In genomic region chr13:11865261-11865660, GRCm38 (mm10) we compare ENCODE assay signal across 33 mouse cellular contexts.
A peak's percentile ranks its signal among the peaks of the same experiment; 100 is the strongest.
DNase-seq lines count a peak whose midpoint lies in the region; ATAC-seq and TF ChIP-seq lines count a peak whose summit lies in the region.
"Had no signal": no experiment of that assay in that cellular context is flagged by ENCODE, and none has a peak within 500 bp of the region (broad histone marks: within the 10 kb centered on the region; RNA-seq: fewer than 3 reads in every experiment).

No protein-coding gene starts in this region.

- WGBS in liver, embryonic 16.5 days (ENCODE audit: insufficient replicate concordance): 54% methylated on average over 3 of the region's 3 CpGs
- WGBS in liver, embryonic 11.5 days: 66% methylated on average over 3 of the region's 3 CpGs
- WGBS in olfactory bulb, adult 2 months: 54% methylated on average over 3 of the region's 3 CpGs
- 81% methylated on average over 3 of the region's 3 CpGs for WGBS in forebrain, embryonic 14.5 days

- H3K9me3 ChIP-seq in liver, embryonic 16.5 days (replicated peaks; ENCODE audit: control insufficient read depth, low read length): no peaks in the 10 kb centered on the region
- H3K9me3 ChIP-seq in liver, embryonic 11.5 days (ENCODE audit: control insufficient read depth, low read length): no peaks in the 10 kb centered on the region
- H3K9me3 ChIP-seq in forebrain, embryonic 14.5 days (replicated peaks; ENCODE audit: control insufficient read depth, low read length): no peaks in the 10 kb centered on the region
- H3K9me3 ChIP-seq: embryonic facial prominence, embryonic 12.5 days; forebrain, embryonic 15.5 days; G1E; heart, embryonic 10.5 days; heart, embryonic 15.5 days; hindbrain, embryonic 13.5 days; limb, embryonic 13.5 days had no signal

- H3K27ac ChIP-seq in liver, embryonic 16.5 days (ENCODE audit: low read length): no peak overlapping the region
- no peak overlapping the region for H3K27ac ChIP-seq in liver, embryonic 11.5 days (ENCODE audit: low read depth, low read length)
- peak overlapping the region; percentile 32; the same call in 1 of the 2 replicates for H3K27ac ChIP-seq in olfactory bulb, adult 2 months (ENCODE audit: insufficient read depth, low read depth, low read length)
- no peak overlapping the region for H3K27ac ChIP-seq in forebrain, embryonic 14.5 days (ENCODE audit: low read depth, low read length)
- H3K27ac ChIP-seq: embryonic facial prominence, embryonic 12.5 days; forebrain, embryonic 15.5 days; heart, embryonic 10.5 days; heart, embryonic 15.5 days; hindbrain, embryonic 13.5 days; limb, embryonic 13.5 days; liver, embryonic 14.5 days had no signal

- H3K4me1 ChIP-seq in liver, embryonic 16.5 days (ENCODE audit: control insufficient read depth, low read depth, low read length): no peaks in the 10 kb centered on the region
- H3K4me1 ChIP-seq in liver, embryonic 11.5 days (replicated peaks; ENCODE audit: control insufficient read depth, insufficient read depth, low read length): no peaks in the 10 kb centered on the region
- peaks cover 8% of the 10 kb centered on the region for H3K4me1 ChIP-seq in olfactory bulb, adult 2 months (ENCODE audit: control insufficient read depth, insufficient read depth, low read length)
- H3K4me1 ChIP-seq in forebrain, embryonic 14.5 days (ENCODE audit: control insufficient read depth, insufficient read depth, low read length): no peaks in the 10 kb centered on the region
- H3K4me1 ChIP-seq: embryonic facial prominence, embryonic 12.5 days; forebrain, embryonic 15.5 days; heart, embryonic 10.5 days; hindbrain, embryonic 13.5 days; limb, embryonic 13.5 days had no signal

- TF ChIP-seq CTCF in olfactory bulb, adult 2 months (IDR thresholded peaks at IDR 0.05; ENCODE audit: insufficient read depth, low read depth, low read length): no peak

- no peak overlapping the region for H3K4me2 ChIP-seq in liver, embryonic 16.5 days (ENCODE audit: low read depth, low read length)
- no peak overlapping the region for H3K4me2 ChIP-seq in liver, embryonic 11.5 days
- H3K4me2 ChIP-seq in forebrain, embryonic 14.5 days (ENCODE audit: low read length): no peak overlapping the region
- H3K4me2 ChIP-seq: embryonic facial prominence, embryonic 12.5 days; forebrain, embryonic 15.5 days; heart, embryonic 15.5 days; hindbrain, embryonic 13.5 days; limb, embryonic 13.5 days; lung, embryonic 14.5 days had no signal

- no peaks in the 10 kb centered on the region for H3K36me3 ChIP-seq in liver, embryonic 16.5 days (ENCODE audit: control insufficient read depth, insufficient read depth)
- H3K36me3 ChIP-seq in liver, embryonic 11.5 days (ENCODE audit: control insufficient read depth, insufficient read depth, low read length): no peaks in the 10 kb centered on the region
- H3K36me3 ChIP-seq in forebrain, embryonic 14.5 days (ENCODE audit: control insufficient read depth, insufficient read depth, low read length): no peaks in the 10 kb centered on the region
- H3K36me3 ChIP-seq: embryonic facial prominence, embryonic 12.5 days; forebrain, embryonic 15.5 days; G1E; hindbrain, embryonic 13.5 days; limb, embryonic 13.5 days had no signal

- no peak overlapping the region for H3K4me3 ChIP-seq in liver, embryonic 16.5 days (ENCODE audit: low read depth, low read length)
- no peak overlapping the region for H3K4me3 ChIP-seq in liver, embryonic 11.5 days (ENCODE audit: low read depth, low read length)
- no peak overlapping the region for H3K4me3 ChIP-seq in olfactory bulb, adult 2 months (ENCODE audit: insufficient read depth, low read depth, low read length)
- no peak overlapping the region for H3K4me3 ChIP-seq in forebrain, embryonic 14.5 days (ENCODE audit: low read depth, low read length)
- H3K4me3 ChIP-seq: embryonic facial prominence, embryonic 12.5 days; forebrain, embryonic 15.5 days; heart, embryonic 10.5 days; heart, embryonic 15.5 days; hindbrain, embryonic 13.5 days; limb, embryonic 13.5 days had no signal

- H3K9ac ChIP-seq in liver, embryonic 16.5 days (ENCODE audit: low read depth, low read length): no peak overlapping the region
- H3K9ac ChIP-seq in liver, embryonic 11.5 days (ENCODE audit: low read depth, low read length): no peak overlapping the region
- no peak overlapping the region for H3K9ac ChIP-seq in forebrain, embryonic 14.5 days (ENCODE audit: low read length)
- H3K9ac ChIP-seq: embryonic facial prominence, embryonic 12.5 days; forebrain, embryonic 15.5 days; heart, embryonic 15.5 days; hindbrain, embryonic 13.5 days; limb, embryonic 13.5 days; liver, embryonic 14.5 days; lung, embryonic 14.5 days had no signal

- no peak for TF ChIP-seq POLR2A in olfactory bulb, adult 2 months (IDR thresholded peaks at IDR 0.05; ENCODE audit: insufficient read depth, low read depth, low read length)

- ATAC-seq in frontal cortex, adult (ENCODE audit: low TSS enrichment): peak; percentile 66; the same call in 1 of the 2 replicates
- 0 out of 2 replicates have a peak, but pooled peaks have one; percentile 20 for ATAC-seq in liver, embryonic 16.5 days (ENCODE audit: low read depth)
- ATAC-seq in liver, embryonic 11.5 days (replicated peaks; ENCODE audit: low FRiP score): no peak
- no peak for ATAC-seq in forebrain, embryonic 14.5 days
- ATAC-seq: forebrain, embryonic 15.5 days; intestine, postnatal 0 days had no signal

- peak; percentile 8 to 58 for DNase-seq in adrenal gland, adult (ENCODE audit: inconsistent age in 2 of 2, low spot score in 1 of 2)
- DNase-seq in adrenal gland, postnatal 10 days: no peak
- DNase-seq in frontal cortex, postnatal 14 days (ENCODE audit: low spot score in 2 of 2): no peak
- DNase-seq in liver, embryonic 11.5 days (ENCODE audit: low spot score): no peak
- no peak for DNase-seq in forebrain, embryonic 14.5 days (ENCODE audit: low spot score)
- DNase-seq: adrenal gland, postnatal 25 days; cerebellum, adult 11 months; cerebellum, adult 9-10 months; embryo, embryonic 11 days; gastrocnemius, postnatal 14 days; heart, postnatal 4 days; kidney, adult 9 months; kidney, postnatal 10 days; layer of hippocampus, adult 9-11 months; lung, embryonic 14.5 days; lung, postnatal 14 days; midbrain, embryonic 14.5 days; retina, postnatal 1 day; thymus, adult 2 months; thymus, postnatal 36 days had no signal

- no peaks in the 10 kb centered on the region for H3K27me3 ChIP-seq in liver, embryonic 16.5 days (ENCODE audit: control insufficient read depth, insufficient read depth, low read depth, low read length)
- H3K27me3 ChIP-seq in liver, embryonic 11.5 days (replicated peaks; ENCODE audit: control insufficient read depth, insufficient read depth, low read length): no peaks in the 10 kb centered on the region
- no peaks in the 10 kb centered on the region for H3K27me3 ChIP-seq in forebrain, embryonic 14.5 days (replicated peaks; ENCODE audit: control insufficient read depth, insufficient read depth, low read length)
- H3K27me3 ChIP-seq: CH12.LX; embryonic facial prominence, embryonic 12.5 days; forebrain, embryonic 15.5 days; heart, embryonic 15.5 days; hindbrain, embryonic 13.5 days; limb, embryonic 13.5 days had no signal

Comparison
In these comparisons a context has a peak if more than half of its experiments do, and no peak if none do; other contexts are left out.
1. DNase-seq: peak in adrenal gland, adult (2 of 2); none in adrenal gland, postnatal 10 days (single experiment), frontal cortex, postnatal 14 days (0 of 2), liver, embryonic 11.5 days (single experiment) and forebrain, embryonic 14.5 days (single experiment).
2. ATAC-seq: peak in frontal cortex, adult (single experiment) and liver, embryonic 16.5 days (single experiment); none in liver, embryonic 11.5 days (single experiment) and forebrain, embryonic 14.5 days (single experiment).